Mouse (Mus musculus): Measurements from ENCODE around the gene Efna5. TPM values are rescaled to one million over a fixed set of nuclear protein-coding genes. Genes with fewer than 3 reads are reported as not detected.

Efna5 gene
- polyA plus RNA-seq, 1 experiment: 4.1 TPM

- 88% methylated on average over 4 of the region's 4 CpGs for WGBS
- no peaks in the 10 kb centered on the region for H3K27me3 ChIP-seq (ENCODE audit: control insufficient read depth, insufficient read depth, low read length)
- H3K27ac ChIP-seq (ENCODE audit: insufficient read depth, low read length): no peak overlapping the region
- H3K4me3 ChIP-seq (replicated peaks; ENCODE audit: insufficient read depth, low read depth, low read length): no peak overlapping the region
- TF ChIP-seq POLR2A (IDR thresholded peaks at IDR 0.05; ENCODE audit: borderline replicate concordance, insufficient read depth, low read length) (no peak), CTCF (IDR thresholded peaks at IDR 0.05; ENCODE audit: borderline replicate concordance, insufficient read depth, low read depth, low read length) (no peak)
- no peak for DNase-seq
- H3K4me1 ChIP-seq (ENCODE audit: control insufficient read depth, insufficient read depth, low read length): no peaks in the 10 kb centered on the region
Measured at GRCm38 (mm10) chr17:62689646-62690045, 191.5 kb downstream of the Efna5 start.

DNA sequence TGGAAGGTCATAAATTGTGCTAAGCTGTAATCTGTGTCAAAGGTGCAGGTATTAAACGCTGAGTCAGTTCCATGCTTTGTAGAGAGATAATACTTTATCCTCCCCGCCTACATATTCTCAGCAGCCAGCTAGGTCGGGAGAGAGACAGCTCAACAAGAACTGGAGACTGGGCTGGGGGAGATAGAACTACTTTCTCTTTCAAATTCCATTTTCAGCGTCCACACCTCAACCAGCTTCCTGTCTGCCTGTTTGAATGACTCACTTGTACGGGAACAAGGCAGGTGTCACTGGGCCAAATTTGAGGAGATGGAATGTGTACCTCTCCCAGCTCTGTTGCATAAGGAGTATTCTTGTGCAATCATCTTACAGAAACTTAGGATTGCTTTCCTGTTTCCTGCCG lies 193.7 kb downstream of the Efna5 start:
- WGBS: 67% methylated on average over 6 of the region's 6 CpGs
- no peaks in the 10 kb centered on the region for H3K4me1 ChIP-seq (ENCODE audit: control insufficient read depth, insufficient read depth, low read length)
- no peak for TF ChIP-seq CTCF (IDR thresholded peaks at IDR 0.05; ENCODE audit: borderline replicate concordance, insufficient read depth, low read depth, low read length)
- TF ChIP-seq POLR2A (IDR thresholded peaks at IDR 0.05; ENCODE audit: borderline replicate concordance, insufficient read depth, low read length): no peak
- no peak for DNase-seq
- no peaks in the 10 kb centered on the region for H3K27me3 ChIP-seq (ENCODE audit: control insufficient read depth, insufficient read depth, low read length)
- no peak overlapping the region for H3K27ac ChIP-seq (ENCODE audit: insufficient read depth, low read length)
- no peak overlapping the region for H3K4me3 ChIP-seq (replicated peaks; ENCODE audit: insufficient read depth, low read depth, low read length)

- Histone ChIP-seq H3K4me3 (replicated peaks; ENCODE audit: insufficient read depth, low read depth, low read length) (no peak overlapping the region), H3K4me1 (ENCODE audit: control insufficient read depth, insufficient read depth, low read length) (no peaks in the 10 kb centered on the region), H3K27me3 (ENCODE audit: control insufficient read depth, insufficient read depth, low read length) (no peaks in the 10 kb centered on the region), H3K27ac (ENCODE audit: insufficient read depth, low read length) (no peak overlapping the region)
- WGBS: 48% methylated on average over 6 of the region's 6 CpGs
- no peak for TF ChIP-seq POLR2A (IDR thresholded peaks at IDR 0.05; ENCODE audit: borderline replicate concordance, insufficient read depth, low read length)
- TF ChIP-seq CTCF (IDR thresholded peaks at IDR 0.05; ENCODE audit: borderline replicate concordance, insufficient read depth, low read depth, low read length): no peak
- DNase-seq: no peak
Measured at GRCm38 (mm10) chr17:62685181-62685580, 195.9 kb downstream of the Efna5 start.

GRCm38 (mm10) chr17:62683142-62683541 lies 198.0 kb downstream of the Efna5 start:
- no peaks in the 10 kb centered on the region for H3K27me3 ChIP-seq (ENCODE audit: control insufficient read depth, insufficient read depth, low read length)
- no peak for DNase-seq
- H3K4me1 ChIP-seq (ENCODE audit: control insufficient read depth, insufficient read depth, low read length): no peaks in the 10 kb centered on the region
- H3K27ac ChIP-seq (ENCODE audit: insufficient read depth, low read length): no peak overlapping the region
- TF ChIP-seq CTCF (IDR thresholded peaks at IDR 0.05; ENCODE audit: borderline replicate concordance, insufficient read depth, low read depth, low read length) (no peak), POLR2A (IDR thresholded peaks at IDR 0.05; ENCODE audit: borderline replicate concordance, insufficient read depth, low read length) (no peak)
- WGBS: 86% methylated on average over 5 of the region's 5 CpGs
- H3K4me3 ChIP-seq (replicated peaks; ENCODE audit: insufficient read depth, low read depth, low read length): no peak overlapping the region

DNA sequence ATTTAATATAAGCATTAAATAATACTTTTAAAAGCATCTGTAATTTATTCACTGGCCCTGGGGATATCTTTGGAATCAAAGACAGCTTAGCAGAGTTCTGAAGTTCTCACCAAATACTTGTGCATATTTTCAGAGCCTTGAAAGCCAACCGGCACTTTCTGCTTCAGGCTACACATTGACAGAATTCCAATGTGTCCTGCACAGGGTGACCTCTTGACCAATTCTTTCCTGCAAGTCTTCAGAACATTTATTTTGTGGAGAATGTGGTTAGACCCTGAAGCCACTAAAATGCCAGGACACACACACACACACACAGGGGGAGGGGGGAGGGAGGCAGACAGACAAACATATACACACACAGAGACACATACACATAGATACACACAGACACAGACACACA lies 199.4 kb downstream of the Efna5 start:
- no peaks in the 10 kb centered on the region for H3K4me1 ChIP-seq (ENCODE audit: control insufficient read depth, insufficient read depth, low read length)
- WGBS: 94% methylated on average over 1 of the region's 1 CpGs
- no peak for TF ChIP-seq POLR2A (IDR thresholded peaks at IDR 0.05; ENCODE audit: borderline replicate concordance, insufficient read depth, low read length)
- no peak for TF ChIP-seq CTCF (IDR thresholded peaks at IDR 0.05; ENCODE audit: borderline replicate concordance, insufficient read depth, low read depth, low read length)

DNA sequence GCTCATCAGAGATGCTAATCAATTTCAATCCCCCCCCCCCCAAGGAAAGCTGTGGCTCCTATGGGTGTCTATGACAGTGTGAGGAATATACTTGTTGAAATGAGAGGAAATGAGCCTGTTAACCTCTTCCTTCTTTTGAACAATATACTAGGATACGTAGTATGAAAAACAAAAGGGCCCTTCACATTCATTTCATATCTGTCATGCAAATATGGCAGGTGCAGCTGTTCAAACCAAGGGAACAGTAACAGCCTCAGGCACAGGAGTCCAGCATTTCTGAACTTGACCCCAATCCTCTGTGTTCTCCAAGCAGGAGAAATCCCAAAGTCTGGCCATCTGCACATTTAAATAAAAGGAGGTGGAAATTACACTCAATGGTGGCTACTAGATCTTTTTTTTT lies 200.4 kb downstream of the Efna5 start:
- Histone ChIP-seq H3K27ac (ENCODE audit: insufficient read depth, low read length) (no peak overlapping the region), H3K27me3 (ENCODE audit: control insufficient read depth, insufficient read depth, low read length) (no peaks in the 10 kb centered on the region), H3K4me3 (replicated peaks; ENCODE audit: insufficient read depth, low read depth, low read length) (no peak overlapping the region), H3K4me1 (ENCODE audit: control insufficient read depth, insufficient read depth, low read length) (no peaks in the 10 kb centered on the region)
- DNase-seq: peak in 1 of 2 experiments; percentile 19
- WGBS: 89% methylated on average over 1 of the region's 1 CpGs
- TF ChIP-seq POLR2A (IDR thresholded peaks at IDR 0.05; ENCODE audit: borderline replicate concordance, insufficient read depth, low read length): no peak
- TF ChIP-seq CTCF (IDR thresholded peaks at IDR 0.05; ENCODE audit: borderline replicate concordance, insufficient read depth, low read depth, low read length): no peak

More for the DNA sequence above, 199.4 kb downstream of the Efna5 start:
- no peak for DNase-seq
- Histone ChIP-seq H3K27ac (ENCODE audit: insufficient read depth, low read length) (no peak overlapping the region), H3K4me3 (replicated peaks; ENCODE audit: insufficient read depth, low read depth, low read length) (no peak overlapping the region), H3K27me3 (ENCODE audit: control insufficient read depth, insufficient read depth, low read length) (no peaks in the 10 kb centered on the region)

DNA sequence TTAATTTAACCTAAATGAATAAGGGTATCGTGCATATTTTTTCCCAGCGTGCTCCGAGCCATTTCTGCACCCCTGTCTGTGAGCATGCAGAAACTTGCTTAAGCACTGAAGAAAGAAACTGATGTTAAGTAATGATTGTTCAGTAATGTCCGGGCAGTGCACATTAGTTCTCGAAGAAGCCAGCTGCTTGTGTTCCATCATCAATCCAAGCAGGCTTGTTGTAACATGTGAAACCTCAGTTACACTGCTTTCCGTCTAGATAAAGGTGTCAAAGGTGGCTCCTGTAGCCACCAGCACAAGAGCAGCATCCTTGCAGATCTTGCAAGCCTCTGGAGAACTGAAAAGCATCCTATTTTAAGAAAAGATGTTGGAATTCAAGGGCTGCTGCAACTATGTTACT lies 204.3 kb downstream of the Efna5 start:
- Histone ChIP-seq H3K4me3 (replicated peaks; ENCODE audit: insufficient read depth, low read depth, low read length) (no peak overlapping the region), H3K27me3 (ENCODE audit: control insufficient read depth, insufficient read depth, low read length) (no peaks in the 10 kb centered on the region), H3K4me1 (ENCODE audit: control insufficient read depth, insufficient read depth, low read length) (no peaks in the 10 kb centered on the region), H3K27ac (ENCODE audit: insufficient read depth, low read length) (no peak overlapping the region)
- no peak for TF ChIP-seq POLR2A (IDR thresholded peaks at IDR 0.05; ENCODE audit: borderline replicate concordance, insufficient read depth, low read length)
- no peak for TF ChIP-seq CTCF (IDR thresholded peaks at IDR 0.05; ENCODE audit: borderline replicate concordance, insufficient read depth, low read depth, low read length)
- whole genome bisulfite sequencing: 94% methylated on average over 6 of the region's 6 CpGs
- no peak for DNase-seq

DNA sequence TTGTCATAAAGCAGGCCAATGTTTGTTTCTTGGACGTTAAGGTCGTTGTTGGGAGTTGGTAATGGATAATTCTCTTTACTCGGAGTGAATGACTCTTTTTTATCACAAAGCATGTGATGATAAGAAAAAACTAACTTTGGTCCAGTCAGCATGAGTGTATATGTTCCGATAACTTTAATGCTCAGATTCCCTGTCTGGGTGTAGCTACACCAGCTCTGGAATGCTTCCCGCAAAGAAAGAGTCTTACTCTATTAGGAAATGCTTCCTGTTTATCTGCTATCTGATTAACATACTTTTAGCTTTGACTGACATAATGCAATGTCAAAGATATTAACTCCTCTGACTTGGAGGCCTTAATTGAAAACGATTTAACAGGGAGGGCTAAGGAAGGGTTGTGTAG lies 204.7 kb downstream of the Efna5 start:
- Histone ChIP-seq H3K4me3 (replicated peaks; ENCODE audit: insufficient read depth, low read depth, low read length) (no peak overlapping the region), H3K27ac (ENCODE audit: insufficient read depth, low read length) (no peak overlapping the region), H3K27me3 (ENCODE audit: control insufficient read depth, insufficient read depth, low read length) (no peaks in the 10 kb centered on the region), H3K4me1 (ENCODE audit: control insufficient read depth, insufficient read depth, low read length) (no peaks in the 10 kb centered on the region)
- TF ChIP-seq CTCF (IDR thresholded peaks at IDR 0.05; ENCODE audit: borderline replicate concordance, insufficient read depth, low read depth, low read length) (no peak), POLR2A (IDR thresholded peaks at IDR 0.05; ENCODE audit: borderline replicate concordance, insufficient read depth, low read length) (no peak)
- WGBS: 81% methylated on average over 6 of the region's 6 CpGs
- DNase-seq: no peak

Data from cerebellum, adult 2 months (tissue).